Mouse (Mus musculus) monocyte, adult 2 months (primary cell): ENCODE measurements around the gene Defb41.
"Not testable (repeated sequence)": the region's sequence is repeated elsewhere in the genome, so short reads cannot be mapped to it uniquely, and the experiment has no call there.

Experiments
- DNase-seq, 2 experiments: peaks; one replicate each; pipeline ENCODE4 v3.0.0; 2022; ENCODE audit warnings: low spot score in 2 of 2, low read depth in 1 of 2

Gene Defb41

GRCm38 (mm10) chr1:18265038-18265437 is at the start of gene Defb41:
Defb41 (minus strand) TSS chr1:18265138.
- DNase-seq = no peak

- DNase-seq = no peak
Measured at GRCm38 (mm10) chr1:18308474-18308829, 43.5 kb upstream of the Defb41 start.

GRCm38 (mm10) chr1:18307545-18308473 is 42.9 kb upstream of the Defb41 start:
- no peak for DNase-seq

- DNase-seq = no peak
Measured at GRCm38 (mm10) chr1:18292515-18292914, 27.6 kb upstream of the Defb41 start.

GRCm38 (mm10) chr1:18288860-18289259 is 23.9 kb upstream of the Defb41 start:
- no peak for DNase-seq

- no peak for DNase-seq
Measured at GRCm38 (mm10) chr1:18287371-18287770, 22.4 kb upstream of the Defb41 start.

- no peak for DNase-seq
Measured at GRCm38 (mm10) chr1:18271095-18271494, 6.2 kb upstream of the Defb41 start.

- DNase-seq = no peak
Measured at GRCm38 (mm10) chr1:18268845-18269244, 3.9 kb upstream of the Defb41 start.

GRCm38 (mm10) chr1:18245801-18246580 is 18.9 kb downstream of the Defb41 start:
- not testable (repeated sequence) for DNase-seq

GRCm38 (mm10) chr1:18237343-18237742 is 27.6 kb downstream of the Defb41 start, which contains the start of gene Defb18:
Defb18 (minus strand) TSS chr1:18237443.
- DNase-seq = no peak

- DNase-seq = no peak
Measured at GRCm38 (mm10) chr1:18223385-18223945, 41.5 kb downstream of the Defb41 start.
